Mouse (Mus musculus): ENCODE data around the gene Bpifc.

Gene Bpifc

GRCm38 (mm10) chr10:85951765-85952443 is 59.8 kb downstream of the Bpifc start:
- no peak for DNase-seq (ENCODE audit: low spot score)

DNA sequence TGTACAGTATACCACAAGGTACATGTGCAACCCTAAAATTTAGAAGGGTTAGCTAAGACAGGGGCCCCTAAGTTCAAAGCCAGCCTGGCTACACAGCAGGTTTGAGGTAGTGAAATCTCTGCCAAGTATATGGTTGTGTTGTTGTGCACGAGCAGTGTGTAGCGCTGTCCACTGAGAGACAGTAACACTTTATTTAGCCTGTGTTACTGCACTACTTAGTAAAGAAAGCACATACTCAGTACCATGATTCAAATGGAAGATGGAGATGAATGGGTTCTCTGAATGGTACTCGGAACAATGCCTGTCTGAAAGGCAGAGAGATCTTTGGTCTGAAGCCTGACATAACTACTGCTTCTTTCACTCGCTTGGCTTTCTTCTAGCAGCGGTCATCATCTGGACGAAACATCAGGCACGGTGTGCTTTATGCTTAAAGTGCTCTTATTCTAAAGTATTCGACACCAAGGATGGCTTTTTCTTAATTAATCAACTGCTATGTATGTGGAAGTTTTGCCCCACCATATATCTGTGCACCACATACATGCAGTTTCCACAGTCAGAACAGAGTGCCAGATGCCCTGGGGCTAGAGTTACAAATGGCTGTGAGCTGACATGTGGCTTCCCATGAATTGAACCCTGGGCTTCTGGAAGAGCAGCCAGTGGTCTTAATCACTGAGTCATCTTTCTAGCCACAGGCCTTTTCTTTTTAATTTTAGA is 63.1 kb downstream of the Bpifc start:
- DNase-seq (ENCODE audit: low spot score) = no peak

GRCm38 (mm10) chr10:85936280-85936965 is 75.3 kb downstream of the Bpifc start:
- no peak for DNase-seq (ENCODE audit: low spot score)

GRCm38 (mm10) chr10:85929962-85930361 is 81.7 kb downstream of the Bpifc start:
- DNase-seq (ENCODE audit: low spot score) = no peak

DNA sequence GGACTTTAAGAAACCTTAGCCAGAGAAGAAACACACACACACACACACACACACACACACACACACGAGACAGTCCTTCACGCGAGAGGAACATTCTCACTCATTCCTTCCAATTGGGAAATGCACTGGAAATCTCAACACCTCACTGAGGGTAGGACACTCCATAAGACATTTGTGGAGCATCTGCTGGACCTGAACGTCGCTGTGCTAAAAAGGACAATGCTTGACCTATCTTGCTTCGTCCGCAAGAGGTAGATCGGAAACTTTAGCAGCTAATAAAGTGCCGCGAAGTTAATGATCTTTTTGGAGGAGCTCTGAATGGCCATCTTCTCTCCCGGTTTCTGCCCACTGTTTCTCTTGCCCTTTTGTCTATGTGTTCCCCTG is 82.5 kb downstream of the Bpifc start:
- DNase-seq (ENCODE audit: low spot score) = no peak

- DNase-seq (ENCODE audit: low spot score) = peak; percentile 78
Observed at GRCm38 (mm10) chr10:85928499-85929207, 83.0 kb downstream of the Bpifc start.

- no peak for DNase-seq (ENCODE audit: low spot score)
Observed at GRCm38 (mm10) chr10:85927676-85928445, 83.8 kb downstream of the Bpifc start, which contains the start of gene Ascl4. TSS of gene Ascl4 (plus strand) at chr10:85927681.

DNA sequence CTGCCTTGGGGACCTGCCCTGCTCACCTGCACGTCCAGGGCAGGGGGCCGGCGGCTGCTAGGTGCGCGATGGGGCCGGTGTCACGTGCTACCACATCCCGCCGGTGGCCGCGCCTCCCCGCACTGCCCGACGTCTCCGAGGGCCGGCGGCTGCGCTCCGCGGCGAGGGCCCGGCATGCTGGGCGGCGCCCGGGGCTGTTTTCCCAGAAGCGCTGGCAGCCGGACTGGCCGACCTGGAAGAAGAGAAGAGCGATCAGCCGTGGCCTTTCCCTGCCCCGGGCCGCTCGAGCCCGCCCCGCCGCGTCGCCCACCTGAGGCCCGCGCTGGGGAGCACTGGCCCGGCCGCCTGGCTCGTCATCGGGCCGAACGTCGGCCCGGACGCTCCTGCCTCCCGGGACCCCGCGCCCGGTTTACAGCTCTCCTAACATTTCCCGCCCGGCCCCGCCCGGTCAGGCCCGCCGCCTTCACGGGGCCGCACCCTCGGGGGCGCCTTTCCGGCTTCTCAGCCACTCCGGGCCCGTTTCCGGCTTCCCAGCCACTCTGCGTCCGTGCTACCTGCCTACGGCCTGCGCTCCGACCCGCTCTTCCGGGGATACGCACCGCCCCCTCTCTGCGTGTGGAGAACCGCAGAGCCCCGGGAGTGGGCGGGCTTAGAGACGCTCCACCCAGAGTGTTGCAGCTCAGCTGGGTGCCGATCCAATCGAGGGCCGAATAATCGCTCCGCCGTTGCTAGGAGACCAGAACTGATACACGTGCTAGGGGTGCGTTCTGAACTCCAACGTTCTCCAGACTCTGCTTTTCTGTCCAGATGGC is 95.0 kb downstream of the Bpifc start, which contains the start of gene Prdm4:
Gene Prdm4 (minus strand): TSS at position 645 of the 812 bp plus-strand sequence.
- peak; percentile 98 for DNase-seq (ENCODE audit: low spot score)
